Mouse (Mus musculus) lung, postnatal 0 days (tissue): ENCODE data around the gene BC004004. TPM values are rescaled to one million over a fixed set of nuclear protein-coding genes. Genes with fewer than 3 reads are reported as not detected.
"Not testable (repeated sequence)": the region's sequence is repeated elsewhere in the genome, so short reads cannot be mapped to it uniquely, and the experiment has no call there.

Source experiments
- ATAC-seq: fragments of 200-750 bp; cut with Nextera tagmentation; 2 replicates; pipeline ENCODE4 v1.8.0; 2017; ENCODE audit warnings: moderate library complexity
- DNase-seq: peaks from one replicate; pipeline ENCODE4 v3.0.0-alpha.2; 2016; ENCODE audit warnings: low spot score
- H3K27ac ChIP-seq: fragments of 300-500 bp; sonication (generic); 2 replicates; pipeline ENCODE4 v1.5.1; 2014; ENCODE audit warnings: antibody characterized with exemption, mild to moderate bottlenecking, low read length, mixed read lengths
- H3K27me3 ChIP-seq: fragments of 300-500 bp; sonication (generic); replicated peaks from 2 replicates; pipeline ENCODE4 v1.6.1; 2014; ENCODE audit warnings: low read length, mixed read lengths; ENCODE audit not compliant: insufficient read depth
- H3K36me3 ChIP-seq: fragments of 300-500 bp; sonication (generic); 2 replicates; pipeline ENCODE4 v1.6.1; 2014; ENCODE audit warnings: low read length, mixed read lengths; ENCODE audit not compliant: insufficient read depth
- H3K4me1 ChIP-seq: fragments of 300-500 bp; sonication (generic); 2 replicates; pipeline ENCODE4 v1.6.1; 2014; ENCODE audit warnings: antibody characterized with exemption, low read depth, low read length, mixed read lengths; ENCODE audit not compliant: insufficient read depth
- H3K4me2 ChIP-seq: fragments of 300-500 bp; sonication (generic); replicated peaks from 2 replicates; pipeline ENCODE4 v1.6.1; 2014; ENCODE audit warnings: low read depth, mild to moderate bottlenecking, low read length, moderate library complexity, mixed read lengths
- H3K4me3 ChIP-seq: fragments of 300-500 bp; sonication (generic); 2 replicates; pipeline ENCODE4 v1.5.1; 2014; ENCODE audit warnings: low read depth, low read length
- H3K9ac ChIP-seq: fragments of 300-500 bp; sonication (generic); replicated peaks from 2 replicates; pipeline ENCODE4 v1.6.1; 2014; ENCODE audit warnings: low read depth, mild to moderate bottlenecking
- H3K9me3 ChIP-seq: fragments of 300-500 bp; sonication (generic); 2 replicates; pipeline ENCODE4 v1.6.1; 2016; ENCODE audit warnings: low read length, mixed read lengths
- CTCF ChIP-seq: IDR thresholded peaks from 2 replicates; pipeline ENCODE4 v1.5.1; 2016; ENCODE audit warnings: antibody characterized with exemption, mild to moderate bottlenecking
- EP300 ChIP-seq: IDR thresholded peaks from 2 replicates; pipeline ENCODE4 v1.6.1; 2016; ENCODE audit warnings: antibody characterized with exemption, mild to moderate bottlenecking, control low read depth
- WGBS: fragments of 180-500 bp; shearing (Covaris S2); extraction: QIAGEN DNeasy Blood & Tissue Kit; methylation state at CpG from one replicate; pipeline ENCODE4 v1.1.7; 2014; 5-methylcytosine and 5-hydroxymethylcytosine counted together
- polyA plus RNA-seq: library from polyadenylated mRNA; unstranded; fragments of >200 nt; fragmentation: Nextera tagmentation; extraction: Ambion mirVana; gene quantifications from 2 replicates; pipeline ENCODE4 v1.2.1, GENCODE M21; 2015

The BC004004 gene
- polyA plus RNA-seq, 1 experiment from 2014 or later, result 109 TPM

DNA sequence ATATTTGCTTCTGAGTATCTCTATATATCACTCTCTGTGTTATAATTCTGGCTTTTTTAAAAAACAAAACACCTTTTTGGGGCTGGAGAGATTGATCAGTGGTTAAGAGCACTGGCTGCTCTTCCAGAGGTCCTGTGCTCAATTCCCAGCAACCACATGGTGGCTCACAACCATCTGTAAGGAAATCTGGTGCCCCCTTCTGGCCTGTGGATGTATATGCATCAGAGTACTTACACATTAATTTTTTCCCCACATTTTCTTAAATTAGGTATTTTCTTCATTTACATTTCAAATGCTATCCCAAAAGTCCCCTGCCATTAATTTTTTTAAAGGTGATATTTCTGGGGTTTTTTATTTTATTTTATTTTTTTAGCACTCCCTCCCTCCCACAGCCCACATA, 44.7 kb downstream of the BC004004 start:
- H3K4me1 ChIP-seq, result no peaks in the 10 kb centered on the region

DNA sequence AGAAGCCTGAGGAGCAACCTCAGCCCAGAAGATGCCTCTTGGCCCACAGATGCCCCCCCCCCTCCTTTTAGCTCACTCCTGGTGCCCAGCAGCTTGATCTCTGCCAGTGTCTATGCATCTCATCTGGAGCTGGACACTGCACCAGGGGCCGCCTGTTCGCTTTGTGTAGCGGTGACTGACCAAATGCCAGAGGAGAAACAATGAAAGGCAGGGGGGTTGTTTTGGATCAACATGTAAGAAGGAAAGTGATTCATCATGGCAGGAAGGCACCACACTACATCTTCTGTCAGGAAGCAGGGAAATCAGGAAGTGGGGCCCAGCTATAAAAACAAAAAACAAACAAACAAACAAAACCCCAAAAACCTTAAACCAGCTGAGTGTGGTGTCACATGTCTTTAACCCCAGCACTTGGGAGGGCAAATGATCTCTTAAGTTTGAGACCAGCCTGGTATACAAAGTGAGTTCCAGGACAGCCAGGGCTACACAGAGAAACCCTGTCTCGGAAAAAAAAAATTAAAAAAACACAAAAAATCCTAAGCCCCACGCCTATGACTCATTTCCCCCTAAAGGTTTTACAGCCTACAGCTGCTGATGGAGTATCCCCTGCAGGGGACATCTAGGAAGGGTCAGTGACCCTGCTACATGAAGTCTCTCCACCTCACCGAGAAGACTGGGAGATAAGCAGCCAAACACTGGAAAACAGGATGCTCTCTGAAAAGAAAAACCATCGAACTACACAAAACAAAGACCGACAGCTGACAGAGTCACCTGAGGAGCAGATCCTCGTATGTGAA, 47.3 kb downstream of the BC004004 start:
- peak; percentile 27 for DNase-seq
- H3K9me3 ChIP-seq, result no peaks in the 10 kb centered on the region; the same call in 1 of the 2 replicates
- no peak for TF ChIP-seq EP300
- TF ChIP-seq CTCF, result no peak
- WGBS, result 50% methylated on average over 9 of the region's 9 CpGs
- no peak overlapping the region for H3K4me3 ChIP-seq
- H3K27me3 ChIP-seq, result no peaks in the 10 kb centered on the region
- no peak overlapping the region for H3K9ac ChIP-seq
- no peaks in the 10 kb centered on the region for H3K4me1 ChIP-seq
- H3K36me3 ChIP-seq, result no peaks in the 10 kb centered on the region
- ATAC-seq, result peak; percentile 53; the same call in 1 of the 2 replicates
- no peak overlapping the region for H3K4me2 ChIP-seq
- no peak overlapping the region for H3K27ac ChIP-seq

More for the DNA sequence above, 44.7 kb downstream of the BC004004 start:
- H3K27ac ChIP-seq, result no peak overlapping the region
- no peaks in the 10 kb centered on the region for H3K27me3 ChIP-seq
- ATAC-seq (no peak), DNase-seq (no peak)
- H3K4me3 ChIP-seq, result no peak overlapping the region
- H3K4me2 ChIP-seq, result no peak overlapping the region
- no peaks in the 10 kb centered on the region for H3K36me3 ChIP-seq
- no peak for TF ChIP-seq EP300
- TF ChIP-seq CTCF, result peak; percentile 34
- no peaks in the 10 kb centered on the region; the same call in 1 of the 2 replicates for H3K9me3 ChIP-seq
- H3K9ac ChIP-seq, result no peak overlapping the region

DNA sequence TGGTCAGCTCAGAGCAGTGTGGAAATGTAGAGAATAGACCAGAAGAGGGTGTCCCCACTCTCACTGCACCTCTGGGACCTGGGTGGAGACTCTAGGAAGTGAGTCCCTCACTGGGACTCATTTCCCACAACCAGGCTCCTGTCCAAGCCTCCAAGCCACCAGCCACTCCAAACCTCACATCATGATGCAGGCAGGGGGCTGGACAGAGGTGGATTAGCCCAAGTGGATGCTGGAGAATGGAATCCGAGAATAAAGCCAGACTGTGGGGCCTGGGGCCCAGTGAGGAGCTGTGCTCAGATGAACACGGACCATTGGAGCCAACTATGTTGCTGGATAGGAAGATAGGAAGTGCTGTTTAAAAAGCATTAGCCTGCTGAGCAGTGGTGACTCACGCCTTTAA, 48.3 kb downstream of the BC004004 start:
- Histone ChIP-seq H3K4me3 (no peak overlapping the region), H3K36me3 (no peaks in the 10 kb centered on the region), H3K27me3 (no peaks in the 10 kb centered on the region; the same call in 1 of the 2 replicates), H3K9me3 (no peaks in the 10 kb centered on the region; the same call in 1 of the 2 replicates), H3K4me2 (no peak overlapping the region), H3K4me1 (no peaks in the 10 kb centered on the region), H3K27ac (no peak overlapping the region), H3K9ac (no peak overlapping the region)
- DNase-seq (no peak), ATAC-seq (no peak)
- no peak for TF ChIP-seq CTCF
- no peak for TF ChIP-seq EP300
- WGBS, result 69% methylated on average over 3 of the region's 3 CpGs

DNA sequence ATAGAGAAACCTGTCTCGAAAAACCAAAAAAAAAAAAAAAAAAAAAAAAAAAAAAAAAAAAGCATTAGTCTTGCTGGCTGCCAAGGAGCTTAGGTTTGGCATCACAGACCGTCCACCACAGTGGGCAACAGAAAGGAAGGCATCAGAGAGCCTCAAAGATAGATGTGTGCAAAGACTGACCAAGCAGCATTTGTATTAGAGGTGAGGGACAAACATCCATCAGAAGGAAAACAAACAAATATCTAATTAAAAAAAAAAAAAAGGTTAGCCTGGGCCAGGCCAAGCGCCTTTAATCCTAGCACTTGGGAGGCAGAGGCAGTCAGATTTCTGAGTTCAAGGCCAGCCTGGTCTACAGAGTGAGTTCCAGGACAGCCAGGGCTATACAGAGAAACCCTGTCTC, 48.8 kb downstream of the BC004004 start, which contains the start of gene Pi16:
Pi16 (plus strand) TSS at position 301 of the 400 bp plus-strand sequence.
- ATAC-seq, H3K4me1 ChIP-seq, H3K9me3 ChIP-seq, H3K9ac ChIP-seq, H3K4me3 ChIP-seq, H3K4me2 ChIP-seq, H3K27ac ChIP-seq, H3K36me3 ChIP-seq, H3K27me3 ChIP-seq, DNase-seq: not testable (repeated sequence)
- WGBS, result 84% methylated on average over 3 of the region's 3 CpGs

DNA sequence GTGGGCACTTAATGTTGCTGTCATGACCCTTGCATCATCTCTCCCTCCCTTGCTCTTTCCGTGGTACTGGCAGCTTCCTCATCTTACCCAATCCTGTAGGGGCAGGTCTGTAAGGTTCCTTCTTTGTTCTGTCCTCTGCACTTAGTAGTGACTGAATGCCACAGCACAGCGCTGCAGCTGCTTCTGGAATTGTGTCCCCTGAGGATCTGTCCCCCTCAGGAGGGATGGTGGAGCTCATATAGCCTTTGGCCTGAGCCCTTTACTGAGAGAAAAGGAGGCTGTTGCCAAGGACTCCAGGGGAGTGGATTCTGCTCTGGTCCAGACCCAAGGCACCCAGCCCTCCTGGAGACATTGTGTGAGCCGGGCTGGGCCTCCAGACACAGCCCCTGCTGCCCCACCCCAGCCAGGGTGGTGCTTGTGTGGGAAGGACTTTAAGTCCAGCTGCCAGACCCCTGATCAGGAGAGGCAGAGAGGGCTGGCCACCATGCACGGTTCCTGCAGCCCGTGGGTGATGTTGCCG, 50.2 kb downstream of the BC004004 start:
- Histone ChIP-seq H3K36me3 (no peaks in the 10 kb centered on the region), H3K4me1 (no peaks in the 10 kb centered on the region), H3K9ac (no peak overlapping the region), H3K4me3 (no peak overlapping the region), H3K27me3 (no peaks in the 10 kb centered on the region; the same call in 1 of the 2 replicates), H3K4me2 (no peak overlapping the region), H3K9me3 (no peaks in the 10 kb centered on the region), H3K27ac (no peak overlapping the region)
- no peak for ATAC-seq
- WGBS, result 40% methylated on average over 5 of the region's 6 CpGs
- peak; percentile 32 for DNase-seq
- TF ChIP-seq CTCF, result no peak
- TF ChIP-seq EP300, result no peak

DNA sequence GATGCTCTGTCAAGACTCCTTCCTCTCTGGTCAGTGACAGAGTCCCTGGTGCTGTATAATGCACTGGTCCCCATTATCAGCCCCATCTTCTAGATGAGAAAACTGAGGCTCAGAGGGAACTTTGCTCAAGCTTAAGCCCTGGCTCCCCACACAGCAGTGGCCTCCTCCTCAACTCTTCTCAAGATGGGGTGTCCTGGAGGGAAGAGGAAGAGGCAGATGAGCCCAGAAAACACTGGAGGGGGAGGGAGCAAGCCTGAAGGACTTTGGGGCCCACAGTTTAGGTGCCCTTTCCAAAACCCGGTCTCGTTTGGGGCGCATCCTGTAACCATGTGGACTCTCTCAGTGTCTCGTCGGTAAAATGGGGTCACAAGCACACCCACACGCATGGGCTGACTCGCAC, 50.9 kb downstream of the BC004004 start:
- no peaks in the 10 kb centered on the region for H3K36me3 ChIP-seq
- DNase-seq, result no peak
- H3K4me2 ChIP-seq, result no peak overlapping the region
- H3K4me1 ChIP-seq, result no peaks in the 10 kb centered on the region
- 82% methylated on average over 7 of the region's 7 CpGs for WGBS
- no peaks in the 10 kb centered on the region; the same call in 1 of the 2 replicates for H3K27me3 ChIP-seq
- no peak overlapping the region for H3K27ac ChIP-seq
- no peak for ATAC-seq
- no peaks in the 10 kb centered on the region for H3K9me3 ChIP-seq
- no peak overlapping the region for H3K9ac ChIP-seq
- no peak for TF ChIP-seq CTCF
- TF ChIP-seq EP300, result no peak
- no peak overlapping the region for H3K4me3 ChIP-seq
